Mouse (Mus musculus) thymus, adult 2 months (tissue): ENCODE measurements around the gene Opn4.

Source experiments
- CTCF ChIP-seq: fragments of 200-500 bp; IDR thresholded peaks from 2 replicates; pipeline ENCODE4 v1.5.1; 2012; ENCODE audit warnings: mild to moderate bottlenecking, control low read depth, low read length, moderate library complexity, borderline replicate concordance; ENCODE audit not compliant: control insufficient read depth, poor library complexity, insufficient read depth; ENCODE audit errors: extremely low read depth
- POLR2A ChIP-seq: fragments of 200-500 bp; IDR thresholded peaks from 2 replicates; pipeline ENCODE4 v1.6.1; 2012; ENCODE audit warnings: mild to moderate bottlenecking, low read length, control low read depth, moderate library complexity; ENCODE audit not compliant: control insufficient read depth, poor library complexity, insufficient read depth; ENCODE audit errors: extremely low read depth

DNA sequence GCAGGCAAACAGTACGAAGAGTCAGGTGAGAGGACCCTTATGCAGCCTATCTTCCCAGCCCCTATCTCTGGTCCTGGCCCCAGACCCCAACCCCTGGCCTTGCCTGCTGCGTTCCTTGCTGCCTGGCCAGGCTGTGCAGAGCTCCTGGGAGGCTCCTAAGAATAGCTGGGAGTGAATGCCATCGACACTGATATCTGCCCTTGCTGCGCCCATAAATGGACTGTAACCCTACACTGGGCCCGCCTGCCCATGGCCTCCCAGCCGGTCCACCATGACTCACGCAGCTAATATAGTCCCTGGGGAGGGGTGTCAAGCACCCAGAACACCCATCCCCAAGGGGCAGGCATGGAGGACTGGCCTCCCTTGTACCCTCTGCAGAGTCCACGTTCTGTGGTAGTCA is 11.4 kb downstream of the Opn4 start, which contains the start of gene Ldb3:
- no peak for TF ChIP-seq POLR2A
- TF ChIP-seq CTCF = no peak
